Mouse (Mus musculus): ENCODE measurements around the gene Frmd4b. TPM values are rescaled to one million over a fixed set of nuclear protein-coding genes. Genes with fewer than 3 reads are reported as not detected.
A peak's percentile ranks its signal among the peaks of the same experiment; 100 is the strongest.
"Not testable (repeated sequence)": the region's sequence is repeated elsewhere in the genome, so short reads cannot be mapped to it uniquely, and the experiment has no call there.

The Frmd4b gene
- polyA plus RNA-seq, 3 experiments from 2014 or later: 10.9 to 16.5 (median 12.1) TPM

GRCm38 (mm10) chr6:97409467-97410239, 207.7 kb downstream of the Frmd4b start:
- ATAC-seq: no peak

- ATAC-seq: no peak
Observed at GRCm38 (mm10) chr6:97407914-97408313, 209.4 kb downstream of the Frmd4b start.

DNA sequence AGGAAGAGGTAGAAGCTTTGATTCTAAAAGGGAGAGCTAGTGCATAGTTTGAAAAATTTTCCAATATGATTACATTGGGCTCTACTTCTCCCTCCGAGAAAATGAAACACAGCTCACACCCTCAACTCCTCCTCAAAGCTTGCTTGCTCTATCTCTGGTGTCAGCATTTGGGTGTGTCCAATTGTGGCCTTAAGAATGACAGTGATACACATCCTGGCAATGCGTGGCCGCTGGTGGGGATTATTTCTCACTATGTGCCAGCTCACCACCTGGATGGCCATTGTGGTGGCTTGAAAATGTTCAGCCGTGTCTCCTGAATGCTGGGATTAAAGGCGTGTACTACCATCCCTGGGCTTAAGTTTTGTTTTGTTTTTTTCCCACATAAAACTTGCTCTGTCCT, 209.9 kb downstream of the Frmd4b start:
- ATAC-seq: no peak

GRCm38 (mm10) chr6:97405311-97405710, 212.0 kb downstream of the Frmd4b start:
- no peak for ATAC-seq

DNA sequence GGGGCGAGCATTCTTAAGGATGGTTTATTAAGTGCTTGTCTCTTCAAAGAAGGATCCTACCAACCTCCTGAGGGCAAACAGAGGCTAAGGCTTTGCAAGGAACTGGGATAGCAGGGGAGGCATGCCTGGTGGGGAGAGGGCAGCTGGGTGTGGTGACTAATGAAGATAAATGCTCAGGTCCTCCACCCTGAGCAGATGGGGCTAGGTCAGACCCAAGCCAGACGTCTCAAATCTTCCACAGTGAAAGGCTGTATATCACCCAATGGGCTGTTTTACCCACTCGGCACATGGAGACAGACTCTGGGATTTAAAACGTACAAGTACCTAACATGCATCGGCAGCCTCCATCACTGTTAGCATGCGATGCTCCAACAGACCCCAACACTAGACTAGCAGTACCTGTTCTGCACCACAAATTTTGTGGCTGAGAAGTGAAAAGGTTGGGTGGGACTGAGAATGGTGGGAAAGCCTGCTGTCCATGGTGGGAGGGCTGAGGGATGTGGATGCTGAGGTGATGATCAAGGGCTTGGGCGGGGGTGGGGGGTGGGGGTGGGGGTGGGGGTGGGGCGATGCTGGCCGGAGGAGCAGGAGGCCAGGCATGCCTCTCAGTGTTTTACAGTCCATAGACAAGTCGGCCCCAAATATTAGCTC, 214.4 kb downstream of the Frmd4b start:
- ATAC-seq: no peak

GRCm38 (mm10) chr6:97400446-97400845, 216.9 kb downstream of the Frmd4b start:
- ATAC-seq: no peak

DNA sequence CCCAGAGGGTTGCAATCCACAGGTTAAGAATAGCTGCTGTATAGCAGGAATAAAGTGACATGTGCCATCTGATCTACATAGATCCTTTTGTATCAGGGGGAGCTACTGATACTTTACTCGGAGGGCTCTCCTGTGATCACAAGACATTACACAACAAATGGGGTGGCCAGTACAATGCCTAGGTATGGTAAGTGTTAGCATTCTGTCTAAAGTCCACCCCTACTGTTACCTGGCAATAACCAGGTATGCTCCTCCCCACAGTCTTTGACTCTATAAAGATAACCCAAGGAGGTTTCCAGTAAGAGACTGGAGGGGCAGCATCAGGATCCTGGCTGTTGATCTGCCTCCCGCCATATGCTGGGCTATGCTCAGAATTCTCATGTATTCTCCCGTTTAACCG, 219.4 kb downstream of the Frmd4b start:
- ATAC-seq: no peak

- no peak for ATAC-seq
Observed at GRCm38 (mm10) chr6:97396957-97397354, 220.4 kb downstream of the Frmd4b start.

- ATAC-seq: no peak
Observed at GRCm38 (mm10) chr6:97396351-97396956, 220.9 kb downstream of the Frmd4b start.

DNA sequence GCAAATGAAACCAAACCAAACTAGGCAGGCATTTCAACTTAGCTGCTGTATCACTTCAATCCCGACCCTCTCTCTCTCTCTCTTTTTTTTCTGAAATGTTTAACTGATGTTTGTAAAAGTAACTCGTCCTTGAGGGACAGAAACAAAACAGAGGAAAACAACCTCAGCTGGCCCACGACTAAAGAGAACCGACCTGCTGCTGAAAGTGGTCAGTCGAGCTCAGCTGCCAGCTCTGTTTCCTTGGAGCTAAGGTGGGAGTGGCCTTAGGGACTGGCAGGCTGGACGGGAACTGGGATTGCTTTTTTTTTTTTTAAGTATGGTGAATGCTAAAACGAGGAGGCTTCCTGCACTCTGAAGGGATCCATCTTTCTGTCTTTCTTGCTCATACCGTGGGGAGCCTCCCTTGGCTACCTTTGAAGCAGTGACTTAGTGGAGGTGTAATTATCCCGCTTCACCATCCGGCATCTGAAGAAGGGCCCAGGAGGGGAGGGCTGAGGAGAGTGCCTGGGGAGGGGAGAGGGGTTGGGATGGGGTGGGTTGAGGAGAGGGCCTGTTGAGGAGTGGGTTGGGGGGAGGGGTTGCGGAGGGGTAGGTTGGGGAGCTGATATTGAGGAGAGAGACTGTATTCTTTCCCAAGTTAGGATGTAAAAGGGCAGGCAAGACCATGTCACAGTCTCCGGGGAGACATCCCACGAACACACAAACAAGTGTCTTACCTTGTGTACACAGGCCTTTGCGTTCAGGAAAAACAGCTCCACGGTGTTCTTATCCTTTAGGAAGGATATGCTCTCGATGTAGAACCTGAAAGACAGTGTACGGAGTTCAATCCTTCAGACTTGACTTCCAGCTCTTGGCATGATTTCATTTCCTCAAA, 221.6 kb downstream of the Frmd4b start:
- no peak for ATAC-seq

- peak; percentile 70 for ATAC-seq
Observed at GRCm38 (mm10) chr6:97394473-97395075, 222.8 kb downstream of the Frmd4b start.

DNA sequence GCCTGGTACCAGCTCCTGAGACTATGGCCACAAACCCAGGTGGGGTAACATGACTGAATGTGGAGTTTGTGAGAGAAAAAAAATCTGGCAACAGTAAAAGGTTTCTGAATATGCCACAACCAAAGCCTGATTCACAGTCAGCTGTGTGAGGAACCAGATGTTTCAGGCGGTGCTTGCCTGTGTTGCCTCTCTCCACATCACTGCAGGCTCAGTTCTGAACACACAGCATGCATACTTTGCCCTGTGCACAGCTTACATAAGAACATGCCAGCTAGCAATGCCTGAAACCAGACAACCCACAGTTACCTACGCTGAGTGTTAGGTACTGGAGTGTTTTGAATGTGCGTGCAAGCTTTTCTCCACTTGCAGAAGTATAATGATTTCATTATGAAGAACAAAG, 224.4 kb downstream of the Frmd4b start:
- ATAC-seq: no peak

- no peak for ATAC-seq
Observed at GRCm38 (mm10) chr6:97387388-97387787, 230.0 kb downstream of the Frmd4b start.

GRCm38 (mm10) chr6:97384918-97385317, 232.4 kb downstream of the Frmd4b start:
- ATAC-seq: no peak

GRCm38 (mm10) chr6:97381275-97381674, 236.1 kb downstream of the Frmd4b start:
- no peak for ATAC-seq

DNA sequence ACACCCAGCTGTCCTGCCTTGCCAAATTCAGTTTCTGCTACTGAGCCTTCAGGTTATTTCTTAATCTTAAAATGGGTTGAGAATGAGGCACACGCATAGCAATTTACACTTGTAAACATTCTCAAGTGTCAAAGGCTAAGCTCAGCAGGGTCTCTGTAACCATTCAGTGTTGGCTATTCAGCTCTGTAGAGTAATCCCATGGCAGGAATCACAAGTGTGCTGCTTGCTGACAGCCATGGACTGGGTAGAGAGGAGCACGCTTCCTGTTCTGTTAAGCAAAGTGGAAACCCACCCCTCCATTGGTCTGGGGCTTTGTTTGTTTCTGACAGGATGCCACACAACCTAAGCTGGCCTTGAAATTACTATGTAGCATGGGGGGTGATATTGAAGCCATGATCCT, 246.4 kb downstream of the Frmd4b start:
- no peak for ATAC-seq

- no peak for ATAC-seq
Observed at GRCm38 (mm10) chr6:97370460-97370859, 246.9 kb downstream of the Frmd4b start.

GRCm38 (mm10) chr6:97363846-97364245, 253.5 kb downstream of the Frmd4b start:
- ATAC-seq: no peak

DNA sequence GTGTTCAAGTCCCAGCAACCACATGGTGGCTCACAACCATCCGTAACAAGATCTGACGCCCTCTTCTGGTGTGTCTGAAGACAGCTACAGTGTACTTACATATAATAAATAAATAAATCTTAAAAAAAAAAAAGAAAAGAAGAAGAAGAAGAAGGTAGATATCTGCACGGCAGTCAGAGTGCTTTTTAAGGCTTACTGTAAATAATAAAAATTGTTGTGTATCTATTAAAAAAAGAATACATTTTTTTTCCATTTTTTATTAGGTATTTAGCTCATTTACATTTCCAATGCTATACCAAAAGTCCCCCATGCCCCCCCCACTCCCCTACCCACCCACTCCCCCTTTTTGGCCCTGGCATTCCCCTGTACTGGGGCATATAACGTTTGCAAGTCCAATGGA, 259.7 kb downstream of the Frmd4b start:
- not testable (repeated sequence) for ATAC-seq

- ATAC-seq: no peak
Observed at GRCm38 (mm10) chr6:97356612-97357011, 260.7 kb downstream of the Frmd4b start.

DNA sequence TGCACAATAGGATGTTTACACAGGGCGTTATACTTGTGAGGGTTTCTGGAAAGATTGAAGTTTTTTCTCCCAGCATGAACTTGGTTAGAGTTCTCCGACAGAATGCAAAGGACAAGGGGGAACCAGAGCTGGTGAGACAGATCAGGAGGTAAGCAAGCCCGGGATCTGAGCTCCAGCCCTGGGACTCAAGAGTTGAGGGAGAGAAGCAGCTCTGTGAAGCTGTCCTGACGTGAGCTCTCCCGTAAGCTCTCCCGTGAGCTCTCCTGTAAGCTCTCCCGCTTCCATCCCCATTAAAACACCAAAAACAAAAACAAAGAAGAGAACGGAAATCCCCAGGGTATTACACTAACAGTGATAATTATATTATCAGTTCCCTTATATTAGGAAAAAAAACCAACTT, 262.2 kb downstream of the Frmd4b start:
- no peak for ATAC-seq

DNA sequence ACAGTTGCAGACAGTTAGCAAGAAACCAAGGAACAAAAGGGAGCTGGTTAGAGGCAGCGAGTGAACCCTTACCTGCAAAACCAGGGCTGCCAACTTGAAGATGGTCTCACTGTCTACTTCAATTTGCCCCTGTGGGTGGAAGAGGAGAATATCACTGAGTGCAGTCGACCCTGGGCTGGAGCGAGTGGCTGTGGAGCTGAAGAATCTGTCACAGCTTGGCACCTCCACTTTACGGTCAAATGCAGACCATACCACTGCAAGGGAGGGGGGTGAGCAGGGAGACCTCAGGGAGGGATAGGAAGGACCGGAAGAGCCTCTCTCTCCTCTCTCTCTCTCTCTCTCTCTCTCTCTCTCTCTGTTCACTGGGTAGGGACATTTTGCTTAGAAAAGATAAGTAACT, 263.4 kb downstream of the Frmd4b start:
- ATAC-seq: peak; percentile 47
